Mouse (Mus musculus) cortical plate, adult 2 months (tissue): ENCODE results near the gene Serpinb6a.

Experiments
- CTCF ChIP-seq: fragments of 200-500 bp; IDR thresholded peaks from 2 replicates; pipeline ENCODE4 v1.5.1; 2011; ENCODE audit warnings: mild to moderate bottlenecking, control low read depth, low read length; ENCODE audit not compliant: insufficient read depth; ENCODE audit errors: extremely low read depth
- POLR2A ChIP-seq: fragments of 200-500 bp; IDR thresholded peaks from 2 replicates; pipeline ENCODE4 v1.6.1; 2011; ENCODE audit warnings: mild to moderate bottlenecking, low read length, control low read depth; ENCODE audit not compliant: insufficient read depth; ENCODE audit errors: extremely low read depth

GRCm38 (mm10) chr13:33934743-33935142 lies 67.9 kb downstream of the Serpinb6a start:
- TF ChIP-seq CTCF (no peak), POLR2A (no peak)
